Mouse (Mus musculus) CH12.LX (cell line): ENCODE measurements around the gene Edem3.

Experiments used
- BHLHE40 ChIP-seq: IDR thresholded peaks from 2 replicates; pipeline ENCODE4 v1.6.1; 2011; ENCODE audit warnings: mild to moderate bottlenecking, low read depth, low read length, improper control_type of control experiment
- CHD2 ChIP-seq: IDR thresholded peaks from 2 replicates; pipeline ENCODE4 v1.6.1; 2011; ENCODE audit warnings: low read length, improper control_type of control experiment
- CTCF ChIP-seq, 2 experiments: IDR thresholded peaks in 1 of 2; conservative IDR thresholded peaks in 1 of 2; 2 replicates each; pipeline ENCODE4 v1.5.1; 2011 to 2012; ENCODE audit warnings: low read depth in 2 of 2, low read length in 2 of 2, improper control_type of control experiment in 1 of 2, inconsistent platforms in 1 of 2, mild to moderate bottlenecking in 1 of 2, moderate library complexity in 1 of 2
- RCOR1 ChIP-seq: conservative IDR thresholded peaks from 2 replicates; pipeline ENCODE4 v1.6.1; 2012; ENCODE audit warnings: low read depth, mild to moderate bottlenecking, inconsistent platforms, low read length, improper control_type of control experiment
- TBP ChIP-seq: conservative IDR thresholded peaks from 2 replicates; pipeline ENCODE4 v1.6.1; 2011; ENCODE audit warnings: low read depth, low read length, improper control_type of control experiment
- USF1 ChIP-seq: IDR thresholded peaks from 2 replicates; pipeline ENCODE4 v1.6.1; 2014; ENCODE audit warnings: low read depth, mild to moderate bottlenecking, inconsistent platforms, low read length, improper control_type of control experiment

GRCm38 (mm10) chr1:151723771-151724170 is 31.4 kb upstream of the Edem3 start:
- TF ChIP-seq CHD2 = no peak
- no peak for TF ChIP-seq BHLHE40
- no peak for TF ChIP-seq TBP
- no peak for TF ChIP-seq RCOR1
- no peak for TF ChIP-seq CTCF (conservative IDR thresholded peaks at IDR 0.05 in 1 of 2, IDR thresholded peaks at IDR 0.05 in 1 of 2; ENCODE audit: low read depth in 2 of 2, low read length in 2 of 2)
- no peak for TF ChIP-seq USF1
